Mouse (Mus musculus) CH12.LX (cell line): Measurements from ENCODE around the gene Gm11032. TPM values are rescaled to one million over a fixed set of nuclear protein-coding genes. Genes with fewer than 3 reads are reported as not detected.

Experiments used
- DNase-seq: peaks from one replicate; pipeline ENCODE4 v3.0.0-alpha.2; 2013; ENCODE audit errors: extremely low read depth
- H3K27ac ChIP-seq: 2 replicates; pipeline ENCODE4 v1.5.1; 2012; ENCODE audit warnings: low read depth, mild to moderate bottlenecking, control low read depth, moderate library complexity; ENCODE audit not compliant: insufficient read depth
- H3K27me3 ChIP-seq: replicated peaks from 2 replicates; pipeline ENCODE3; 2012; ENCODE audit warnings: inconsistent platforms
- H3K36me3 ChIP-seq, 2 experiments: replicated peaks in 1 of 2; 2 replicates each; pipeline versions ENCODE3 to v1.6.1; 2012; ENCODE audit warnings: inconsistent platforms in 1 of 2, low read length in 1 of 2, mild to moderate bottlenecking in 1 of 2, mixed read lengths in 1 of 2, moderate library complexity in 1 of 2; ENCODE audit not compliant: control insufficient read depth in 1 of 2, insufficient read depth in 1 of 2
- H3K4me1 ChIP-seq, 2 experiments: 2 replicates each; pipeline ENCODE4 v1.6.1; 2012; ENCODE audit warnings: inconsistent platforms in 1 of 2, moderate library complexity in 1 of 2; ENCODE audit not compliant: insufficient read depth in 2 of 2, control insufficient read depth in 1 of 2
- H3K4me2 ChIP-seq: 2 replicates; pipeline ENCODE4 v1.6.1; 2012; ENCODE audit warnings: low read depth, mild to moderate bottlenecking, control low read depth; ENCODE audit not compliant: poor library complexity, insufficient read depth, severe bottlenecking
- H3K4me3 ChIP-seq, 3 experiments: fragments of 150-350 bp in 1 of 3; sonication (generic) in 1 of 3; replicated peaks in 1 of 3; 2 replicates each; pipeline versions ENCODE3 to v1.5.1; 2011 to 2012; ENCODE audit warnings: low read depth in 2 of 3, low read length in 2 of 3, mild to moderate bottlenecking in 2 of 3, moderate library complexity in 2 of 3, control low read depth in 1 of 3, improper control_type of control experiment in 1 of 3, inconsistent platforms in 1 of 3, mixed read lengths in 1 of 3; ENCODE audit not compliant: poor library complexity in 1 of 3
- H3K79me2 ChIP-seq: replicated peaks from 2 replicates; pipeline ENCODE4 v1.6.1; 2012; ENCODE audit warnings: mild to moderate bottlenecking, moderate library complexity; ENCODE audit not compliant: control insufficient read depth, poor library complexity, insufficient read depth, severe bottlenecking; ENCODE audit errors: extremely low read depth
- H3K9ac ChIP-seq: 2 replicates; pipeline ENCODE4 v1.6.1; 2012; ENCODE audit warnings: low read depth, mild to moderate bottlenecking, control low read depth, moderate library complexity; ENCODE audit not compliant: insufficient read depth
- H3K9me3 ChIP-seq: replicated peaks from 2 replicates; pipeline ENCODE3; 2012; ENCODE audit warnings: low read length, inconsistent platforms, mixed read lengths
- CTCF ChIP-seq, 2 experiments: IDR thresholded peaks in 1 of 2; conservative IDR thresholded peaks in 1 of 2; 2 replicates each; pipeline ENCODE4 v1.5.1; 2011 to 2012; ENCODE audit warnings: low read depth in 2 of 2, low read length in 2 of 2, improper control_type of control experiment in 1 of 2, inconsistent platforms in 1 of 2, mild to moderate bottlenecking in 1 of 2, moderate library complexity in 1 of 2
- EP300 ChIP-seq: IDR thresholded peaks from 2 replicates; pipeline ENCODE4 v1.6.1; 2011; ENCODE audit warnings: low read length, improper control_type of control experiment
- GABPA ChIP-seq: IDR thresholded peaks from 2 replicates; pipeline ENCODE4 v1.6.1; 2012; ENCODE audit warnings: low read depth, low read length, improper control_type of control experiment, inconsistent platforms; ENCODE audit not compliant: insufficient replicate concordance
- KAT2A ChIP-seq: IDR thresholded peaks from 2 replicates; pipeline ENCODE4 v1.6.1; 2012; ENCODE audit warnings: low read length, improper control_type of control experiment, inconsistent platforms; ENCODE audit not compliant: insufficient replicate concordance
- MAFK ChIP-seq: IDR thresholded peaks from 2 replicates; pipeline ENCODE4 v1.6.1; 2011; ENCODE audit warnings: low read length, improper control_type of control experiment; ENCODE audit not compliant: insufficient replicate concordance
- MEF2A ChIP-seq: IDR thresholded peaks from 2 replicates; pipeline ENCODE4 v1.6.1; 2014; ENCODE audit warnings: low read depth, mild to moderate bottlenecking, inconsistent platforms, low read length, improper control_type of control experiment, borderline replicate concordance
- MYC ChIP-seq: IDR thresholded peaks from 2 replicates; pipeline ENCODE4 v1.6.1; 2011; ENCODE audit warnings: low read depth, mild to moderate bottlenecking, improper control_type of control experiment, low read length
- PAX5 ChIP-seq: IDR thresholded peaks from 2 replicates; pipeline ENCODE4 v1.6.1; 2012; ENCODE audit warnings: low read length, inconsistent platforms, mixed read lengths
- POLR2AphosphoS2 ChIP-seq: IDR thresholded peaks from 2 replicates; pipeline ENCODE4 v1.6.1; 2011; ENCODE audit warnings: low read depth, low read length, improper control_type of control experiment
- RAD21 ChIP-seq: IDR thresholded peaks from 2 replicates; pipeline ENCODE4 v1.6.1; 2011; ENCODE audit warnings: low read depth, mild to moderate bottlenecking, low read length, improper control_type of control experiment, moderate library complexity
- TBP ChIP-seq: conservative IDR thresholded peaks from 2 replicates; pipeline ENCODE4 v1.6.1; 2011; ENCODE audit warnings: low read depth, low read length, improper control_type of control experiment
- UBTF ChIP-seq: IDR thresholded peaks from 2 replicates; pipeline ENCODE4 v1.6.1; 2012; ENCODE audit warnings: low read depth, mild to moderate bottlenecking, inconsistent platforms, low read length, improper control_type of control experiment, moderate library complexity
- USF1 ChIP-seq: IDR thresholded peaks from 2 replicates; pipeline ENCODE4 v1.6.1; 2014; ENCODE audit warnings: low read depth, mild to moderate bottlenecking, inconsistent platforms, low read length, improper control_type of control experiment
- USF2 ChIP-seq: conservative IDR thresholded peaks from 2 replicates; pipeline ENCODE4 v1.6.1; 2011; ENCODE audit warnings: low read depth, low read length, improper control_type of control experiment
- ZKSCAN1 ChIP-seq: IDR thresholded peaks from 2 replicates; pipeline ENCODE4 v1.6.1; 2012; ENCODE audit warnings: low read depth, inconsistent platforms, low read length, improper control_type of control experiment, borderline replicate concordance
- ZNF384 ChIP-seq: IDR thresholded peaks from 2 replicates; pipeline ENCODE4 v1.6.1; 2012; ENCODE audit warnings: low read depth, low read length, improper control_type of control experiment, inconsistent platforms
- dilution Hi-C: fragments of 300-500 bp; cut with MboI; formaldehyde crosslinking; loops from 2 replicates; pipeline ENCODE4 v1.14.3; 2020; ENCODE audit warnings: low sequenced_read_pairs; ENCODE audit not compliant: extremely low pct_unique_long_range_greater_than_20kb, extremely low pct_ligation_motif_present
- in situ Hi-C: fragments of 300-500 bp; cut with MboI; formaldehyde crosslinking; loops from 3 replicates; pipeline ENCODE4 v1.14.3; 2019; ENCODE audit warnings: low sequenced_read_pairs, low pct_ligation_motif_present, low pct_unique_long_range_greater_than_20kb, mixed read lengths
- polyA plus RNA-seq: library from polyadenylated mRNA; unstranded; fragments of >175 nt; gene quantifications from 2 replicates; pipeline ENCODE4 v1.2.1, GENCODE M21; 2012; ENCODE audit warnings: low read depth; ENCODE audit not compliant: insufficient read length
- total RNA-seq, 2 experiments: library from RNA; depleted of rRNA; stranded (reverse); fragments of 300-350 nt in 1 of 2; fragments of >200 nt in 1 of 2; gene quantifications; 2 replicates each; pipeline ENCODE4 v1.2.3; 2012 to 2014

Gm11032 gene
- total and polyA plus RNA-seq, 3 experiments = not detected

- DNase-seq = no peak
- dilution Hi-C loops = no loop called here
- Histone ChIP-seq H3K27ac (no peak overlapping the region), H3K79me2 (no peaks in the 10 kb centered on the region), H3K9ac (no peak overlapping the region)
- TF ChIP-seq ZNF384 = peak; percentile 72
- no peak for TF ChIP-seq EP300
- TF ChIP-seq, all 38 proteins: peak for 1
- no peaks in the 10 kb centered on the region for H3K36me3 ChIP-seq
- H3K4me1 ChIP-seq = peaks cover 0 to 32% of the 10 kb centered on the region in 2 experiments; a peak in 2 of 4 replicates
- H3K4me3 ChIP-seq = no peak overlapping the region
- H3K9me3 ChIP-seq = peaks cover 3% of the 10 kb centered on the region
- H3K27me3 ChIP-seq = no peaks in the 10 kb centered on the region
- no peak overlapping the region for H3K4me2 ChIP-seq
- in situ Hi-C loops = no loop called here
Measured at GRCm38 (mm10) chr11:4601890-4602289, 18.0 kb upstream of the Gm11032 start.

DNA sequence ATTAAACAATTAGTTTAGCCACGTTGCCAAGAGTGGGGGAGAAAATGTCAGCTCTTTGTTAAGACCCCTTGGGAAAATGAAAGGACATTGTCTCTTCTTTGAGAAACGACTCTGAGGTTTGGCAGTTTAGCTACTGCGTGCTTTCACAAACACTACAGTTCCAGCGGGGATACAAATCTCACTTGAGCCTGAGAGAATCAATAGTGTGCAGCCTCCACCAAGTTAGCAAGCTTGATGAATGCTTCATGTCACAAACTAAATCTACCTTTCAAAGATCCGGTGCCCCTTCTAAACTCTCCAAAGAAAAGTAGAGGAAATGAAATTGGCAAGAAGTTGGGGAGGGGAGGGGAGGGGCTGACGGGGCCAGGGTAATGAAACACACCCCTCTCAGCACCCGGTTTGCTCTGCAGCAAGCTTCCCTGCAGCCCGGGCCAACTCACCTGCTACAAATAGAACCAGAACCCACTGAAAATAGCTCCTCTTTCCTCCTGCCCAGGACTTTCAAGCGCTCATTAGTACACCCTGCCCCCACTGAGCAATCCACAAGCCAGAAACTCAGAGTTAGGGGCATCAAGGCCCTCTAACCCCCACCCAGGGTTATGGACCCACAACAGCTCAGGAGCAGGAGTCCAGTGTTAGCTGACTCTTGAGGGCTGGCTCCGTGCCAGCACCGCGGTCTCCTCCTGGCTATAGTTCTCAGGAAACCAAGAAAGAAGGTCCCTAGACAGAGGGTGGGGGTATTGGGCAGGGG lies 17.0 kb upstream of the Gm11032 start:
- DNase-seq = no peak
- dilution Hi-C loops (no loop called here), in situ Hi-C loops (no loop called here)
- no peaks in the 10 kb centered on the region for H3K27me3 ChIP-seq
- no peaks in the 10 kb centered on the region for H3K36me3 ChIP-seq
- H3K27ac ChIP-seq = no peak overlapping the region
- H3K4me3 ChIP-seq = no peak overlapping the region
- no peak overlapping the region for H3K4me2 ChIP-seq
- no peak for TF ChIP-seq MAFK
- no peak for TF ChIP-seq MEF2A
- TF ChIP-seq KAT2A = no peak
- no peak for TF ChIP-seq UBTF
- TF ChIP-seq GABPA = no peak
- TF ChIP-seq USF2 = no peak
- no peak for TF ChIP-seq PAX5
- TF ChIP-seq USF1 = no peak
- no peak for TF ChIP-seq RAD21
- TF ChIP-seq MYC = no peak
- TF ChIP-seq CTCF (conservative IDR thresholded peaks at IDR 0.05 in 1 of 2, IDR thresholded peaks at IDR 0.05 in 1 of 2; ENCODE audit: low read depth in 2 of 2, low read length in 2 of 2) = no peak
- no peak for TF ChIP-seq POLR2AphosphoS2
- TF ChIP-seq ZKSCAN1 = no peak
- TF ChIP-seq TBP = no peak
- no peak overlapping the region for H3K9ac ChIP-seq
- H3K79me2 ChIP-seq = no peaks in the 10 kb centered on the region
- H3K4me1 ChIP-seq = peaks cover 0 to 36% of the 10 kb centered on the region in 2 experiments; a peak in 2 of 4 replicates
- H3K9me3 ChIP-seq = peaks cover 3% of the 10 kb centered on the region
